Mouse (Mus musculus): ENCODE results near the gene Stoml2. TPM values are rescaled to one million over a fixed set of nuclear protein-coding genes. Genes with fewer than 3 reads are reported as not detected.

Stoml2 gene
- total RNA-seq (2014; rRNA removed), result 86.2 and 118 TPM in 2 replicates
- 256 and 272 TPM in 2 replicates for polyA plus RNA-seq (2015; fragmentation: Nextera tagmentation; extraction: Ambion mirVana)

GRCm38 (mm10) chr4:43031237-43031995 lies at the start of gene Stoml2:
Gene Stoml2, minus strand, starts transcription at chr4:43031710.
- Histone ChIP-seq H3K4me1 (ENCODE audit: insufficient read depth, low read length) (no peaks in the 10 kb centered on the region), H3K27ac (peak within 1 kb of the TSS; percentile 84), H3K36me3 (ENCODE audit: insufficient read depth, low read length) (peaks cover 46% of the 10 kb centered on the region), H3K4me3 (ENCODE audit: low read length) (peak within 1 kb of the TSS; percentile 73), H3K9me3 (ENCODE audit: low read length) (no peaks in the 10 kb centered on the region), H3K4me2 (ENCODE audit: low read depth, low read length) (peak within 1 kb of the TSS; percentile 68), H3K27me3 (ENCODE audit: insufficient read depth, low read length) (no peaks in the 10 kb centered on the region), H3K9ac (replicated peaks; ENCODE audit: low read length) (peak within 1 kb of the TSS; percentile 78)
- ATAC-seq, result peak; percentile 97
- peak; percentile 56 for TF ChIP-seq CTCF (IDR thresholded peaks at IDR 0.05; ENCODE audit: low read depth)
- peak; percentile 98 for DNase-seq (ENCODE audit: low spot score)
- under 1% methylated on average over 38 of the region's 38 CpGs for WGBS

DNA sequence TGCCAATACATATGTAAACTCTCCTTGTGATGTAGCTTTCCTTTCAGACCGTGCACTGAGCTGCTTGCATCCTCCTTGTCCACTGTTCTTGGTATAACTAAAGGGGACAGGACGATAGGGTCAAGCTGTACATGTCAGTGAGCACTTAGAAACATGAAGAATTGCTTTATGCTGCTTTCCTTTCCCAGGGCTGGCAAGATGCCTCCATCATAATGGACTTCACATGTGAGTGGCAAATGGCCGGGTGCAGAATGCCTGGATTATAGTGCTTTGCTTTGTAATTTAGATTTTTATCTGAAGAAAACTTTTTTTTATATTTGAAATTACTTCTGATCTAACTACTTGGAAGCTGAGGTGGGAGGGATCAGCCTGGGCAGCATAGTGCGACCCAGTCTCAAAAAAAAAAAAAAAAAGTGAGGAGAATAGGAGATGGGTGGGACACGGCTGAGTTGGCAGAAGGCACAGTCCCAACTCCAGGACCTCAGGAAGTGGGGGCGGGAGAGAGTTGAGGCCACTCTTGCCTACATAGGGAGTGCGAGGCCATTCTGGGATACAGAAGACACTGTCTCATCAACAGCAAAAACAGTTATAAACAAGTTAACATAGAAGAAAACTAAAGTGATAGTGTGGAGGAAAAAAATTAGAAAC lies 46.7 kb upstream of the Stoml2 start:
- ATAC-seq (no peak), DNase-seq (ENCODE audit: low spot score) (no peak)
- H3K9ac ChIP-seq (replicated peaks; ENCODE audit: low read length), result no peak overlapping the region
- 45% methylated on average over 7 of the region's 7 CpGs for WGBS
- no peaks in the 10 kb centered on the region for H3K9me3 ChIP-seq (ENCODE audit: low read length)
- no peak overlapping the region for H3K4me3 ChIP-seq (ENCODE audit: low read length)
- no peak overlapping the region for H3K27ac ChIP-seq
- H3K36me3 ChIP-seq (ENCODE audit: insufficient read depth, low read length), result no peaks in the 10 kb centered on the region
- H3K27me3 ChIP-seq (ENCODE audit: insufficient read depth, low read length), result no peaks in the 10 kb centered on the region
- no peak overlapping the region for H3K4me2 ChIP-seq (ENCODE audit: low read depth, low read length)
- no peaks in the 10 kb centered on the region for H3K4me1 ChIP-seq (ENCODE audit: insufficient read depth, low read length)
- no peak for TF ChIP-seq CTCF (IDR thresholded peaks at IDR 0.05; ENCODE audit: low read depth)

GRCm38 (mm10) chr4:43074923-43075322 lies 43.4 kb upstream of the Stoml2 start:
- no peak overlapping the region for H3K27ac ChIP-seq
- no peak overlapping the region for H3K4me3 ChIP-seq (ENCODE audit: low read length)
- no peak for TF ChIP-seq CTCF (IDR thresholded peaks at IDR 0.05; ENCODE audit: low read depth)
- DNase-seq (ENCODE audit: low spot score) (no peak), ATAC-seq (no peak)
- no peaks in the 10 kb centered on the region for H3K9me3 ChIP-seq (ENCODE audit: low read length)
- H3K9ac ChIP-seq (replicated peaks; ENCODE audit: low read length), result no peak overlapping the region
- H3K36me3 ChIP-seq (ENCODE audit: insufficient read depth, low read length), result no peaks in the 10 kb centered on the region
- no peaks in the 10 kb centered on the region for H3K4me1 ChIP-seq (ENCODE audit: insufficient read depth, low read length)
- H3K27me3 ChIP-seq (ENCODE audit: insufficient read depth, low read length), result no peaks in the 10 kb centered on the region
- no peak overlapping the region for H3K4me2 ChIP-seq (ENCODE audit: low read depth, low read length)

GRCm38 (mm10) chr4:43065471-43065870 lies 34.0 kb upstream of the Stoml2 start:
- ATAC-seq, result no peak
- TF ChIP-seq CTCF (IDR thresholded peaks at IDR 0.05; ENCODE audit: low read depth), result no peak
- over 99% methylated on average over 4 of the region's 4 CpGs for WGBS
- no peak overlapping the region for H3K4me2 ChIP-seq (ENCODE audit: low read depth, low read length)
- H3K4me3 ChIP-seq (ENCODE audit: low read length), result no peak overlapping the region
- no peak overlapping the region for H3K9ac ChIP-seq (replicated peaks; ENCODE audit: low read length)
- peaks cover 3% of the 10 kb centered on the region; the same call in 1 of the 2 replicates for H3K4me1 ChIP-seq (ENCODE audit: insufficient read depth, low read length)
- H3K36me3 ChIP-seq (ENCODE audit: insufficient read depth, low read length), result no peaks in the 10 kb centered on the region
- no peak overlapping the region for H3K27ac ChIP-seq
- H3K27me3 ChIP-seq (ENCODE audit: insufficient read depth, low read length), result no peaks in the 10 kb centered on the region
- H3K9me3 ChIP-seq (ENCODE audit: low read length), result no peaks in the 10 kb centered on the region
- DNase-seq (ENCODE audit: low spot score), result no peak

DNA sequence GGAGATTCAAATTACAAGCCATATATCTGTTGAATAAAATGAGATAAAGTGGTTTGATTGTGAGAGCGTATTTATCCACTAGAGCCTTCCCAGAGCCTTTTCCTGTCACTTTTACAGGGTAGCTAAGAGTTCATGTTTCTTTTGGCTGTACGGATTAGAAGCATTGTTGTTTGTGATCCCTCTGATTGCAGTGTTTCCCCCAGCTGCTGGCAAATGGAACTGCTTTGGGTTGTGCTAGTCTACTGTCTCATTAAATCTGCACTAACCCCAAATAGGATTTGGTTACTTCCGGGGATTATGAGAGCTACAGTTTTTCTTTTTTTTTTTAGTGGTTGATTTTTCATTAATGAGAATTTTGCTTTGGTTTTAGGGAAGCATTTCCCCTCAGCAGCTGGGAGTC lies 28.8 kb upstream of the Stoml2 start:
- no peak overlapping the region for H3K4me3 ChIP-seq (ENCODE audit: low read length)
- no peaks in the 10 kb centered on the region for H3K9me3 ChIP-seq (ENCODE audit: low read length)
- H3K36me3 ChIP-seq (ENCODE audit: insufficient read depth, low read length), result no peaks in the 10 kb centered on the region
- WGBS, result 35% methylated on average over 3 of the region's 3 CpGs
- ATAC-seq, result no peak
- H3K27ac ChIP-seq, result no peak overlapping the region
- peak; percentile 25 for TF ChIP-seq CTCF (IDR thresholded peaks at IDR 0.05; ENCODE audit: low read depth)
- H3K27me3 ChIP-seq (ENCODE audit: insufficient read depth, low read length), result no peaks in the 10 kb centered on the region
- H3K4me2 ChIP-seq (ENCODE audit: low read depth, low read length), result peak overlapping the region; percentile 82; the same call in 1 of the 2 replicates
- no peak for DNase-seq (ENCODE audit: low spot score)
- H3K9ac ChIP-seq (replicated peaks; ENCODE audit: low read length), result no peak overlapping the region
- H3K4me1 ChIP-seq (ENCODE audit: insufficient read depth, low read length), result peaks cover 3% of the 10 kb centered on the region; the same call in 1 of the 2 replicates

DNA sequence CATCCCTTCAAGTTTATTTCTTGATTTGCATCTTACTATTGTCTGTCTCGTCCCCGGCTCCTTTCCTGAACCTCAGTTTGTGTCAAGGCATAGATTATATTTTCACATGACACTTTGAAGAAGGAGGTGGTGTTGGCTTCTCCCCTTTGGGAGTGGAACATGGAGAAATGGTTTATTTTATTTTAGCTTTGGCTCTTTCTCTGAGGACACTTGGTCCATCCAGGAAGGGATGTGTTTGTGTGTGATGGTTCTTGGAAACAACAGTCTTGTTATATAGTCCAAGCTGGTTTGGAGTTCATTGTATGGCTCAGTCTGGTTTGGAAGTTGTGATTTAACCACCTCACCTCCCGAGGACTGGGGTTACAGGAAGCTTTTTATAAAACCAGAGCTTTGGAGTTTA lies 28.2 kb upstream of the Stoml2 start:
- H3K4me3 ChIP-seq (ENCODE audit: low read length), result peak overlapping the region; percentile 88
- no peaks in the 10 kb centered on the region for H3K9me3 ChIP-seq (ENCODE audit: low read length)
- WGBS, result 20% methylated on average over 3 of the region's 3 CpGs
- DNase-seq (ENCODE audit: low spot score) (no peak), ATAC-seq (no peak)
- no peaks in the 10 kb centered on the region for H3K27me3 ChIP-seq (ENCODE audit: insufficient read depth, low read length)
- TF ChIP-seq CTCF (IDR thresholded peaks at IDR 0.05; ENCODE audit: low read depth), result no peak
- H3K4me2 ChIP-seq (ENCODE audit: low read depth, low read length), result peak overlapping the region; percentile 82
- H3K27ac ChIP-seq, result no peak overlapping the region
- peak overlapping the region; percentile 81; the same call in 1 of the 2 replicates for H3K9ac ChIP-seq (replicated peaks; ENCODE audit: low read length)
- peaks cover 3% of the 10 kb centered on the region; the same call in 1 of the 2 replicates for H3K4me1 ChIP-seq (ENCODE audit: insufficient read depth, low read length)
- H3K36me3 ChIP-seq (ENCODE audit: insufficient read depth, low read length), result no peaks in the 10 kb centered on the region

Data from hindbrain, postnatal 0 days (tissue).